Mouse (Mus musculus) urinary bladder, postnatal 10 days (tissue): ENCODE results near the gene Ndufa5.

Experiments
- DNase-seq: peaks from one replicate; pipeline ENCODE4 v3.0.0; 2022; ENCODE audit warnings: low spot score

Gene Ndufa5

GRCm38 (mm10) chr6:24525705-24526104 lies 2.1 kb downstream of the Ndufa5 start:
- no peak for DNase-seq

- DNase-seq = no peak
Observed at GRCm38 (mm10) chr6:24516197-24516596, 11.6 kb downstream of the Ndufa5 start.

GRCm38 (mm10) chr6:24514552-24515284 lies 13.1 kb downstream of the Ndufa5 start, which contains the start of gene Iqub:
Gene Iqub, minus strand, starts transcription at chr6:24515067.
- DNase-seq = no peak

- no peak for DNase-seq
Observed at GRCm38 (mm10) chr6:24504141-24504540, 23.7 kb downstream of the Ndufa5 start.

GRCm38 (mm10) chr6:24490341-24490740 lies 37.5 kb downstream of the Ndufa5 start:
- DNase-seq = no peak

GRCm38 (mm10) chr6:24486530-24486929 lies 41.3 kb downstream of the Ndufa5 start:
- DNase-seq = no peak

GRCm38 (mm10) chr6:24470571-24471132 lies 57.2 kb downstream of the Ndufa5 start:
- DNase-seq = no peak

GRCm38 (mm10) chr6:24470135-24470534 lies 57.7 kb downstream of the Ndufa5 start:
- DNase-seq = no peak
